Mouse (Mus musculus) spleen, postnatal 4 days (tissue): Measurements from ENCODE around the gene Prkcz.

Experiments used
- DNase-seq, 2 experiments: peaks; one replicate each; pipeline ENCODE4 v3.0.0; 2022; ENCODE audit warnings: low spot score in 2 of 2

The Prkcz gene

DNA sequence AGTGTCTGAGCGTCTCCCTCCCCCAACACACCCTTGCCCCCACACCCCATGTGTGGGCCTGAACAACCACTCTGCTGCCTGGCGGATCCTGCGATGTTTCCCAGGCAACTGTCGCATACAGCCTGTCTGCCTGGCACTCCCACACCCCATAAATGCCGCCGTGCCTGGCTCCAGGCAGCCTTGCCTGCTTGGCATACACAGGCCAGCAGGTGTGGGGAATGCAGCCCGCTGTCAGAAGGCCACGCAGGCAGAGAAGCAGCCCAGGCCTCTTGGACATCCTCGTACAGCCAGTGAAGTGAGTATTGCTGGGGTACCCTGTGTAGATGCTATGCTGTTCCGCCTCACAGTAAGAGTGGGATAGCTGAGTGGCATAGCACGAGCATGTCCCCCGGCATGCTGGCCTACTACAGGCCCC lies 114.5 kb downstream of the Prkcz start:
- DNase-seq: no peak

DNA sequence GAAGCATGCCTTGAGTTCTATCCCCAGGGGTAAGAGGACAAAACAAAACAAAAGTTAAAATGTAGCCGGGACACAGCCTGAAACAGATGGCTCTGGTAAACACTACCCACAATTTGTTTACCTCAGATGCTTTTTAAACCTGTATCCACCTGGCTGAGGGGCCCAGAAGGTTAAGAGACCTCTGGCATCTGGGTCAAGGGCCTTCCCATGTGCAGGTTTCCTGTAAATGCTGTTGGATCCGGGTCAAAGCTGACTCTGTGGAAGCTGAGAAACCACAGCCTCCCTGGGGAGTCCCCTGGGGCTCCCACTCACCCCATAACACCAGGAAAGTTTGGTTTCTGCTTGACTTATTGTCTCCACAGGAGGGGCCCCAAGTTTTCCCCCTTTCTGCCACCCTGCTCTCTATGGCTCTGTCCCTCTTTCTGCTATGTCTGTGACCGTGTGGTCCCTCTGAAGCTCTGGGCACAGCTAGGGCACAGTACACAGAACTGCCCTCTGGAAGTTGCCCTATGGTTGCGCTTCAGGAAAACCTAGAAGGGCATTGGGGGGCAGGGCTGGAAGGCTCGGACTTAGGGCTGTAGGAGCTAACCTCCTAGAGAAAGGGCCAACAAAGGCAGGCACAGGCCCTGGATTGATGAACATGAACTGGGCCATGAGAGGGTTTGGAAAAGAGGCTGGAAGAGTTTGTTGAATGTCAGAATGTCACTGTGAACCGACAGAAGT lies 115.2 kb downstream of the Prkcz start:
- DNase-seq: no peak

DNA sequence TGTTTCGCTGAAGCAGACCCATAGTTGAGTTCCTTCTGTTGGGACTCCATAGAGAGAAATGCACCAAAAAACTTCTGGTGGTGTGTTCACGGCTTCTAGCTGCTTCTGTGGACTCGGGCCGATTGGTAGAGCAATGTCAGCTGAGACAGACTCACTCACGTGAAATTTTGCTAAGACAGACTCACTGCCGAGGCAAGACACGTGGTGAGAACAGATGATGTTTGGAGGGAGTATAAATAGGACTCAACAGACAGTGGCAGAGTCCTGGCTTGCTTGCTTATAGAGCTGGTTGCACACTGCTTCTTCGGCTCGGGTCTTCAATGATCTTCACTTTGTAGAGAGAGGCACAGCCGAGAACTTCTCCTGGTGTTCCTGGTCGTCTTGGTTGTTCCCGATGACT lies 117.9 kb downstream of the Prkcz start:
- no peak for DNase-seq

DNA sequence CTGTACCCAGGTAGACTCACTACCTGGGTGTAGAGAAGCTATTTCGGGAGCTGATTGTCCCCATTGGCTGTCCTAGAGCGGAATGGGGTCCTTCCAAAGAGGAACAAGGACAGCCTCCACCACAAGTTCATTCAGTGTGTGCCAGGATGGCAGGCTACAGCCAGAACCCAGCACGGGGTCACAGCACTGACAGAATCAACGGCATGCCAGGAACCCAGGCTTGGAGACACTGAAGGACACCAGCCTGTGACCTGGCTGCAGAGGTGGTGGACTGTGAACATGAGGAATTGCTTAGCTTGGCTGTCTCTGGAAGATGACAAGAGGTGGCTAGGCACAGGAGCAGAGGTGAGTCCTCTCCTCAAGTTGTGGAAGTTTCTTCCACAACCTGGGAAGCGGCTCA lies 118.9 kb downstream of the Prkcz start:
- no peak for DNase-seq

DNA sequence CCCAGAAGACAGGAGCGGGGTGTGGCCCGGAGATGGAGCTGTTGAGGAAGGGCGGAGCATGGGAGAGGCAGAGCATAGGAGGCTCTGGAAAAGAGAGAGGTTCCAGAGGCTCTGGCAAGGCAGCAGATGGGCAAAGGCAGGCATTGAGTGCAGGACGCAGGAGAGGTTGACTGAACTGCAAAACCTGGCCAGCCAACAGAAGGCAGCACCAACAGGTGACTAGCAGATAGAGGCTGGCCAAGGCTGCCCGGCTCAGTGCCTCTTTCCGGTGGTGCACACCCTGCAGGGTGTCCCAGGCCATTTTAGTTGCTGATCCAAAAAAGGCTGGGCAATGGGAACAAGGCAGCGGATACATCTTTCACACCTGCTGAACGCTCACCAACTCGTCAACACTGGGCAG lies 119.4 kb downstream of the Prkcz start:
- no peak for DNase-seq

DNA sequence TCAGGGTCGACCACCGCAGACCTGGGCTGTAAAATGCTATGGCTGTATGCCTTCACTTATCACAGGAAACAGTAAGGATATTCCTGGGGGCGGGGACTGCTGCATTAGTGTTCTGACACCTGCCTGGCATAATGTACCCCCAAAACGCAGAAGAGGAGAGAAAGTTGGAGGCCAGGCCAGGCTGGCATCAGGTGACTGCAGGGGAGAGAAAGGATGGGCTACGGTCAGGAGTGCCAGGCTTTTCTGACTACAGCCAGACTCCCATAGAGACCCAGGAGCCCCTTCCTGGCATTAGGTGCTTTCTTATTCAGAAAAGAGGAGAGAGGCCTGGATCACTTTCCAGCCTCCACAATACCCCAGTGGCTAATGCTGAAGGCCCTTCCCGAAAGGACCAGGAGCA lies 121.7 kb downstream of the Prkcz start:
- no peak for DNase-seq

DNA sequence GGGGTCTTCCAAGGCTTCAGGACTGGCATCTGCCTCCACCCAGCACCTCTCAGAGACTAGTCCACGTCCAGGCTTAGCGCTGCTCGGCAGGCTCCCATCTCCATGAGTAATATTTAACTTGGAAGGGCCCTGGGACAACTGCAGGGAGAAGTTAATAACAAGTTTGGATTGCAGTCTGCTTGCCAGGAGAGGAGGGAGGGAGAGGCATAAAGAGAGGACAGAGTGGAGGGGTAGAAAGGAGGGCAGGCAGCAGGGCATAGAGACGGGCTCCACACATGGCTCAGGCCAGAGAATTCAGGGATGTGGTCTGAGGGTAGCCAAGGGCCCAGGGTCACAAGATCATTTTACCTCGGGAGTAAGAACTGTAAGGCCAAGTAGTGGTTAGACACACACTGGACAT lies 122.9 kb downstream of the Prkcz start:
- DNase-seq: no peak

DNA sequence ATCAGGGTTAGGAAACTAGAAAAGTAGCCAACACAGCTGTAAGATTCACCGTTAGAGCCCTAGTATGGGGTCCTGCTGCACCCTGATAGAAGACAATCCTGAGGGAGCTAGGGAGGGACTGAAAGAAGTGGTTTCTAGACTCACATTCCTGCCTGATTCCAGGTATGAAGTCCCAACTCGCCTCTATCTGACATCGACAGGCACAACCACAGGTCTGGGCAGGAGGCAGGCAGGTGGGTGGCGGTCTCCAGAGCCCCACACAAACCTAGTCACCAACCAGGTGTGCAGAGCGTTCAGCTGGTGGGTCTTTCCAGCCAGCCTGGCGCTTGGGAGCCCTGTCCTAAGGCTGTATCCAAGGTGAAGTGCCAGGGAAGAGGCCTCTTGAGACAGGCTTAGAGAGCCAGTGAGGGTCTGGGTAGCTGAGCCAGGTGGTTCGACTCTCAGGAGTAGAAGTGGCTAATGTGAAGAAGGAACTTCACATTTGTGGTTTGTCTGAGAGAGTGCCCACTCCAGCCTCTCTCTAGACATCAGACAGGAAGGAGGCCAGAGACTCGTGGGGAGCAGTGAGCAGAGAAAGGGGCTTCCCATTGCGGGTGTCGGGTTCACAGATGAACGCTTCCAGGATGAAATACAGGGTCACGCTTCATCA lies 124.3 kb downstream of the Prkcz start:
- DNase-seq: no peak

DNA sequence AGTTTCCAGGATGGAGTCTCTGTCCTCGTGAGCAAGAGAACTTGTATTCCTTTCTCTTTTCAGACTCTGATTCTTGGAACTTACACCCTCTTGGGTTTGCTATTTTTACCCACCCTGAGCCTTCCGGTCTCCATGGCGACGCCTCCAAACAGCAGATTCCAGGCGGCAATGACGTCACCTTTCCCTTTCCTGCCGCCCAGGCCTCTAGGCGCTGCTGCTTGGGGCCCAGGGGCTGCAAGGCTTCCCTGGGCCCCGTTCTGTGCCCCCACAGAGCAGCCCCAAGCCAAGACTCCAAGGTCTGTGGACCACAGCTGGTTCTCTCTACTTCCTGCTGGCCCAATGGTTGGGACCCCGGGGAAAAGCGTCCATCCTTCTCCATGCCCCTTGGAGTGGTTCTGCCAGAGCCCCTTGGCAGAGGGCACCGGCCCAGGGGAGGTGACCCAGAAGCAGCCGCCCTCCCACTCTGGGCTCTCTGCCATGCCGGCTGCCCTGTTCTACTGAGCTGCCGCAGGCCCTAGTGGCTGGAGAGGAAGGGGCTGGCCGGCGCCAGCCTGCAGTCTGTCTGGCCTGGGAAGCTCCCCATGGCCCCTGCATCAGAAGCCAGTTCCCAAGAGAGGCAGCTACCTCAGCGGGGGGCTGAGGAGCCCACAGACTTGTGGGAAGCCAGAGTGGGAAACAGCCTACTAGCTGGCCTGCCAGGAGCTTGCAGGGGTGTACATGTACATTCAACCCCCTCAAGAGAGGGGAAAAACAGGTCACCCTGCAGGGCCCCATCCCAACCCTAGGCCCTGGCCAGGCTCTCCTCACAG lies 125.6 kb downstream of the Prkcz start:
- no peak for DNase-seq

DNA sequence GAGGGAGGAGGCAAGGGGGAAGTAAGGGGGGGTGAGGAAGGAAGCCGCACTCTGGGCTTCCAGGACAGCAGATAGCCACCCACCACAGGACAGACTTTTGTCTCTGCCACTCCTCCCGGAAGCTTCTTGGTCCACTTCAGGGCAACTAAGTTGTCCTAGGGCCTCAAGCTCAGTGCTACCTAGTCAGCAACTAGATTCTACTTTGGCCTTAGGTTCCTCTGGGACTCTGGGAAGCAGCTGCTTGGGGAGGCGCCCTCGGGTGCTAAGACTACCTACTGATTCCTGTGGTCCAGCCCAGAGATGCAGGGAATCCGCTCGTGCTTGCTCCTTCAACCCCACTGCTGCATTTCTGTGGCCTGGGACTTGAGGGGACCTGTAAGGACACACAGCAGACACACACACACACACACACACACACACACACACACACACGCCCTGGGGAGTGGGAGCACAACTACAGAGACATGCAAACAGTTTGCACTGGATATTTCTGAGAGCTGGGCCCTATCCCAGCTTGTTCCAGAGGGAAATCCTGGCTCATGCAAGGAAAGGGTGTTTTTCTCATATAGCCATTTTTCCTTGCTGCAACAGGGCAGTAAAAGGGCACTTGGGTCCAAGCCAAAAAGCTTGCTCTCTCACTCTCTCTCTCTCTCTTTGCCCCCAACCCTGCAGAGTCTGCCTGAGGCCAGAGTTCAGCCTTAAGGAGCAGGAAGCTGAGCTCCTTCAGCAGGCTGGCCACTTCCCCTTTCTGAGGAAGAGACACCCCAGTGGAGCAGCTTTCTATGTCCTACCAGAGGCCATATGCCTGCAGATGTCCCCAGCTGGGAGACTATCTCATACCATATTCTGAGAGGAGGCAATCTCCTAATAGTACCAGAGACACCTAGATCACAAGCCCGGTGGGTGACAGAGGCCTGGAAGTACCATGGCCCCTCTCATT lies 126.5 kb downstream of the Prkcz start:
- DNase-seq: peak in 1 of 2 experiments; percentile 39

DNA sequence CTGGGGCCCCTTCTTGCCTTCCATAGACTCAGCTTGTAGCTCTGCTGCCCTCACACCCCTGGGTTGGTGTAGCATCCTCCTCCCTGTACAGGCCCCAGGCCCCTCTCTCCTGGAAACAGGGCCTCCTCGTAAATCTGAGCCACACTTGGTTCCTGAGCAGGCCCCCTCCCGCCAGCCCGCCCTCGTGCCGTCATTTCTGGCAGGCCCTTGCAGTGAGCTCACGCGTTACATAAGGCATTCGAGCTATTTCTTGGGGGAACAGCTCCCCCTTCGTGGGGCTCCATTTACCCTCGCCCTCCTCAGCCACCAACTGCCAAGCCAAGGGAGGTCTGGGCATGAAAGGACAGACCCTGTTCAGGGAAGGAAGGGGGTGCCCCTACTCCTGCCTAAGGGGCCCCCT lies 127.3 kb downstream of the Prkcz start:
- DNase-seq: no peak

DNA sequence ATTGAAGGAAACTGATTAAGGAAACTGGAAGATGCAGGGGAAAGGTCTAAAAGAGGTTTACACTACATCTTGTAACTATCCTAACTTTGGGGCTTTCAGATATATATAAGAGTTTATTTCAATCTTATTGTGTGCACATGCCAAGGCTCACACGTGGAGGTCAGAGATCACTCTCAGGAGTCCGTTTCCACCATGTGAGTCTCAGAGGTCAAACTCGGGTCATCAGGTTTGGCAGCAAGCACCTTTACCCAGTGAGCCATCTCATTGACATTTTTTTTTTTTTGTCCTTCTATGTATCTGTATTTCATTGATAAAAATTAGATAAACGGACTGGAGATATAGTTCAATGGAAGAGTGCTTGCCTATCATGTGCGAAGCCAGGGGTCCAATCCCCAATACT lies 132.7 kb downstream of the Prkcz start:
- no peak for DNase-seq

DNA sequence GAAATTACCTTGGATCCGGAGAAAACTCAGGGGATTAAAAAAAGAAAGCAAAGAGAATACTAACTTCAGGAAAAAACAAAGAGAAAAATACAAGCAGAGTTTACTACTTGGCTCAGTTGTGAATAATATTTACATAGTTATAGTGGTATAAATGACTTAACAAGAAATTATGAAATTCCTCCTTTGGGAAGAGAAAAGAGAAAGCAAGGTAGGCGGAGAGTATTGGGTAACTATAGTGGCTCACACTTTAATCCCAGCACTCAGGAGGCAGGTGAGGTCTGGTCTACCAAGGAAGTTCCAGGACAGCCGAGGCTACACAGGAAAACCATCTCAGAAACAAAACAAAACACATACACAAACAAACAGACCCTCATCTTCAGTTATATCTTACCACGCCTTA lies 133.2 kb downstream of the Prkcz start:
- no peak for DNase-seq

DNA sequence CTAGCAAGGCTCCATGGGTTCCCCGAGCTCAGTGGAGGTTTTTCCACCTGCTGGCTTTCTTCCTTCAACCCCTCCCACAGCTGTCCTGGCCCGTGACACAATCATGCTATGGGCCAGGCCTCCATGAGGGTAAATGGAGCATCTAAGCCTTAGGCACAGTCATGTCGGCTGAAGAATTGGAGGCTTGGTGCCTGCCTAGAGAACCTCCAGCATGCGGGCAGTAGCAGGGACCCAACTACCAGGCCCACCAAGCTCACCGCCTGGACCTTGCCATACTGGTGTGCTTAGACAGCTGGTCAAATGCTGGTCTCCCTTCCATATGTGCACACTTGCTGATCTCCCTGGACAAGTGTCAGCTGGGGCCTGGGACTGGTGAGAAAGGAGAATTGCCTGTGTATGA lies 135.2 kb downstream of the Prkcz start:
- DNase-seq: no peak

DNA sequence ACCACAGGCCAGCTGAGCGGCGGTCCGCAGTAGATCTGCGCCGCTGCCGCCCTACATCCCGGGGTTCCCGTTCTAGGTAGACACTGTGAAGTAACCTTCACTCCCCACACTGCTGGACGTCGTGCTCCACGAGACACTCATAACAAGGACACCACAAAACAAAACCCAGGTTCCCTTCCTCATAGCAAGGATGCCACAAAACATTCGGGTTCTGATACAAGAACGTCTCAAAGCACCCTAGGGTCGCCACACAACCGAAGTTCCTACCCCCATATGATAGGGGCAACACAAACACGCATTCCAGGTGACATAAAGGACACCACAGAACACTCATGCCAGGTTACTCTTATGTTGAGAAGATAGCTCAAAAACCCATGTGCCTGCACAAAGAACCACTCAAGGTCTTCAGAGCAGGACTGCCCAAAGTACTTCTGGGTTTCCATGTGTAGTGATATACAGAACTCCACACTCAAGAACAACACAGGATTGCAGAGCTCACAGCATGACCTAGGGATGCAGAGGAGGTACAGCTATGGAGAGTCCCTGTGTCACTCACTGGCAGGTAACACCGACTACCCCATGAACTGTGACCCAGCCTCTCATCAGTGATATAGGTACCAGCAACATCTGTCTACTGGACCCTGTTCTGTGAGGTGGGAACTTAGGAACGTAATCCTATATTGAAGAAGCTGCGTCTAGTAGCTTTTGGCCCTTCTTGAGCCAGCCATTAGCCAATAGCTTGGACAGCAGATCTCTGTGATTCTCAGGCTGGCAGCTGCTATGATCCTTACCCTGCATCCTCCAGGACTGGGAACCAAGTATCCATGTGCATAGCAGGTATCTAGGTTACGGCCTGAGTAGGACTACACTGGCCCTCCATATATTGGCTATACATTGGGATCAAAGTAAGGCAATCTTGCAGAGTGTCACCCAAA lies 137.3 kb downstream of the Prkcz start:
- no peak for DNase-seq

DNA sequence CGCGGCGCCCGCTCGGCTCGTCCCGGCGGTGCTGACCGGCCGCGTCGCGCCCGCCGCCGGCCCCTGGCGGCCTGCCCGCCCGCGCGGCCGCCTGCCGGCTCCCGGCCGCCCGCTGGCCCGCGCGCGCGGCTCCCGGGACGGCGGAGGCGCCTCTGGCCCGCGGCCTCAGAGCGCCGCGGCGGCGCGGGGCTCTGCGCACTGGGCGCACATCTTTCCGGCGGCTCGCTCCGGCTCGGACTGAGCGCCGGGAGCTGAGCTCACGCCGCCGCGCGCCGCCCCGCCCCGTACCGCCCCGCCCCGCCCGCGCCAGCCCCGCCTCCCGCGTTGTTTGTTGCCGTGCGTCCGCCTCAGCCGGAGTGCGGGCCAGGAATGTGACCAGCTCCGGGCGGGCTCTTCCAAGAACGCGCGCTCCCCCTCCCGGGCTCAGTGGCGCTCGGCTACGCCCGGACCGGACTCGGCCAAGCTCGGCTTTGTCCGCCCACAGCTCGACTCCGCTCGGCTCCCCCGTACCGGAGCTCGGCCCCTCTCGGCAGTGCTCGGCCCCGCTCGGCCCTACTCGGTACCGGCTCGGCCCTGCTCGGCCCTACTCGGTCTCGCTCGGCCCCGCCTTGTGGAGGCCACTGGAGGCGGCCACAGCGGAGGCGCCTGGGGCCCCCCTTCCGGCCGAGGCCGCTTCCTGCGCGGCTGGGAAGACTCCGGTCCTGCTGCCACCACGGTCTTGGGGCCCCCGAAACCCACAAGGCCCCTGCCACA lies 138.1 kb downstream of the Prkcz start:
- peak; percentile 97 to 99 for DNase-seq

DNA sequence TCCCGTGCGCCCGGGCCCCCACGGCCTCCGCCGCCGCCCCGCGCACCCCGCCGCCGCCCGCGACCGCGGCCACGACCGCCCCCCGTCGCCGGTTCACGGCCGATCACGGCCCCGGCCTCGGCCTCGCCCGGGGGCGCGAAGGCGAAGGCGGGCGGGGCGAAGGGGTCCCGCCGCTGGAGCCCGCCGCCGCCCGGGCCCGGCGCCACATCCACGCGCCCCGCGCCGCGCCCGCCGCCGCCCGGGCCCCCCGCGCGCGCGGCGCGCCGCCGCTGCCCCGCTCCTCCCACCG lies 138.7 kb downstream of the Prkcz start, which contains the start of gene Ski:
Gene Ski (minus strand): TSS at position 41 of the 289 bp plus-strand sequence.
- DNase-seq: no peak

DNA sequence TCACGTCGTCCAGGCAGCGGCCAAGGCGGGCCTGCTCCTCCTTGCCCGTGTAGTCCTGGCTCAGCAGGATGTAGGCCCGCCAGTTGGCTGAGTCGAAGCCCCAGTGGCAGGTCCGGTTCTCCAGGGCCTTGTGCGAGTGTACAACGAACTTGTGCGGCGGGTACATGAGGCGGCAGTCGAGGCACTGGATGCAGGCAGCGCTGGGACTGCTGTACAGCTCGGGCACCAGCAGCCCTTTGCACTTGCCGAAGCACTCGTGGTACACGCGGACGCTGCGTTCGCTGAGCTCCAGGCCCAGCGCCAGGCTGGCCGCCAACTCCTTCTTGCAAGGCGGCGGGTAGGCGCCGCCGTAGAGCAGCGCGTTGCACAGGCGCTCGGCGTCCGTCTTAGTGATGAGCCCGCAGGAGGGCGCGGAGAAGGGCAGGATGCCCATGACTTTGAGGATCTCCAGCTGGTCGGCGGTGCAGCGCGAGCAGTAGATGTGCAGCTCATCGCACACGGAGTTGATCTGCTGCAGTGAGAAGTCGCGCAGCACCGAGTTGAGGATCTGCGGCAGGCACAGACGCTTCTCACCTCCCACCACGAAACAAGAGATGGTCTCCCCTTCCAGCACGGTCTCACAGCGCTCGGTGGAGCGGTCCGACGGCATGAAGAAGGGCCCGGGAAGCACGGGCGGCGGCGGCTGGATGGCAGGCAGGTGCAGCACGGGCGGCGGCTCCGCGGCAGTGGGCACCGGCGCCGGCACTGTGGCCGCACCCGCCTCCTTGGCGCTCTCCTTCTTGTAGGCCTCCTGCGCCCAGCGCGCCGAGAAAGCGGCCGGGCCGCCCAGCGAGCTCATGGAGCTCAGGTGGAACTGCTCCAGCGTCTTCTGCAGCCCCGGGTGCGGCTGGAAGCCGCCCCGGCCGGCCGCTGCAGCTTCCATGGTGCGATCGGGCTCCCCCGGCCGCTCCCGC lies 139.3 kb downstream of the Prkcz start:
- DNase-seq: peak; percentile 50 to 83

DNA sequence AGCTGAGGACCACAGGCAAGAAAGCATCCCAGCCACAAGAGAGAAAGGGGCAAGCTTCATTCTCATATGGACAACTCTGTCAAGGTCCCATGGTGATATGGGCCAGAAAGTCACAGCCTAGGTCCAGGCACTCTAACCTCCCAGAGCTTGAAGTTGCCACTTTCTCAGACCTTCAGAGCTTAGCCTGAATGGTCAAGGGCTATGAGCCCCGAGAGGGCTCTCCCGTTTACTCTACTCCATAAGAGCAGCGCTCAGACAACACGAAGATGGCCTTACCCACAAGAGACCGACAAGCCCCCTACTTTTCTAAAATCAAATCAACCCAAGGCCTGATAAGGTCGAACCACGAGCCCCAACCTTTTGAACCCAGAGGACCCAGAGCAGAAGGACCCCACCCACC lies 140.1 kb downstream of the Prkcz start:
- no peak for DNase-seq
